Mouse (Mus musculus) lung, embryonic 14.5 days (tissue): Measurements from ENCODE around the gene Snx32. TPM values are rescaled to one million over a fixed set of nuclear protein-coding genes. Genes with fewer than 3 reads are reported as not detected.

Experiments
- ATAC-seq: fragments of 200-750 bp; cut with Nextera tagmentation; 2 replicates; pipeline ENCODE4 v1.8.0; 2017; ENCODE audit warnings: mild to moderate bottlenecking, moderate TSS enrichment, moderate library complexity; ENCODE audit not compliant: insufficient read depth
- DNase-seq: peaks from one replicate; pipeline ENCODE4 v3.0.0-alpha.2; 2015
- H3K27ac ChIP-seq: fragments of 300-500 bp; sonication (generic); 2 replicates; pipeline ENCODE4 v1.5.1; 2014; ENCODE audit warnings: low read depth, mild to moderate bottlenecking, moderate library complexity
- H3K27me3 ChIP-seq: fragments of 300-500 bp; sonication (generic); 2 replicates; pipeline ENCODE4 v1.6.1; 2014; ENCODE audit warnings: low read length, control low read depth; ENCODE audit not compliant: insufficient read depth
- H3K36me3 ChIP-seq: fragments of 300-500 bp; sonication (generic); 2 replicates; pipeline ENCODE4 v1.6.1; 2014; ENCODE audit warnings: control low read depth; ENCODE audit not compliant: insufficient read depth
- H3K4me1 ChIP-seq: fragments of 300-500 bp; sonication (generic); 2 replicates; pipeline ENCODE4 v1.6.1; 2014; ENCODE audit warnings: antibody characterized with exemption, control low read depth; ENCODE audit not compliant: insufficient read depth
- H3K4me2 ChIP-seq: fragments of 300-500 bp; sonication (generic); 2 replicates; pipeline ENCODE4 v1.6.1; 2014; ENCODE audit warnings: mild to moderate bottlenecking
- H3K4me3 ChIP-seq: fragments of 300-500 bp; sonication (generic); 2 replicates; pipeline ENCODE4 v1.5.1; 2014; ENCODE audit warnings: low read depth, low read length
- H3K9ac ChIP-seq: fragments of 300-500 bp; sonication (generic); 2 replicates; pipeline ENCODE4 v1.6.1; 2014
- H3K9me3 ChIP-seq: fragments of 300-500 bp; sonication (generic); 2 replicates; pipeline ENCODE4 v1.6.1; 2016; ENCODE audit warnings: low read depth, low read length, control low read depth
- CTCF ChIP-seq: IDR thresholded peaks from 2 replicates; pipeline ENCODE4 v1.5.1; 2016; ENCODE audit warnings: antibody characterized with exemption, low read depth
- WGBS: fragments of 180-500 bp; shearing (Covaris S2); extraction: QIAGEN DNeasy Blood & Tissue Kit; methylation state at CpG from one replicate; pipeline ENCODE4 v1.1.7; 2014; 5-methylcytosine and 5-hydroxymethylcytosine counted together
- polyA plus RNA-seq: library from polyadenylated mRNA; unstranded; fragments of >200 nt; fragmentation: Nextera tagmentation; extraction: Ambion mirVana; gene quantifications from 2 replicates; pipeline ENCODE4 v1.2.1, GENCODE M21; 2014

Gene Snx32
- polyA plus RNA-seq, 1 experiment from 2014 or later = 6.7 TPM

GRCm38 (mm10) chr19:5456922-5457745, 53.2 kb downstream of the Snx32 start:
- no peaks in the 10 kb centered on the region for H3K27me3 ChIP-seq
- peaks cover 10% of the 10 kb centered on the region for H3K4me1 ChIP-seq
- peak; percentile 89 for ATAC-seq
- H3K9me3 ChIP-seq = no peaks in the 10 kb centered on the region
- DNase-seq = peak; percentile 96
- WGBS = under 1% methylated on average over 70 of the region's 70 CpGs
- H3K9ac ChIP-seq = peak overlapping the region; percentile 78
- H3K36me3 ChIP-seq = peaks cover 14% of the 10 kb centered on the region
- TF ChIP-seq CTCF = no peak; the same call in 1 of the 2 replicates
- peak overlapping the region; percentile 90 for H3K27ac ChIP-seq
- peak overlapping the region; percentile 84 for H3K4me3 ChIP-seq
- peak overlapping the region; percentile 99 for H3K4me2 ChIP-seq

- Histone ChIP-seq H3K27me3 (no peaks in the 10 kb centered on the region), H3K36me3 (peaks cover 10% of the 10 kb centered on the region), H3K4me1 (peaks cover 8% of the 10 kb centered on the region), H3K4me2 (peak overlapping the region; percentile 99), H3K27ac (peak overlapping the region; percentile 90), H3K9me3 (no peaks in the 10 kb centered on the region), H3K9ac (peak overlapping the region; percentile 78), H3K4me3 (peak overlapping the region; percentile 84)
- no peak for TF ChIP-seq CTCF
- ATAC-seq = no peak
- DNase-seq = peak; percentile 62
- WGBS = 2% methylated on average over 26 of the region's 26 CpGs
Measured at GRCm38 (mm10) chr19:5456241-5456921, 54.0 kb downstream of the Snx32 start.

GRCm38 (mm10) chr19:5455568-5455967, 54.8 kb downstream of the Snx32 start:
- no peak for TF ChIP-seq CTCF
- 54% methylated on average over 8 of the region's 8 CpGs for WGBS

GRCm38 (mm10) chr19:5455037-5455436, 55.3 kb downstream of the Snx32 start:
- Histone ChIP-seq H3K9ac (peak overlapping the region; percentile 78; the same call in 1 of the 2 replicates), H3K36me3 (peaks cover 10% of the 10 kb centered on the region), H3K4me3 (peak overlapping the region; percentile 84), H3K9me3 (no peaks in the 10 kb centered on the region), H3K27me3 (peaks cover 9% of the 10 kb centered on the region), H3K27ac (no peak overlapping the region), H3K4me1 (peaks cover 4% of the 10 kb centered on the region), H3K4me2 (peak overlapping the region; percentile 99)
- TF ChIP-seq CTCF = no peak
- ATAC-seq = no peak
- 76% methylated on average over 12 of the region's 12 CpGs for WGBS
- no peak for DNase-seq

More at GRCm38 (mm10) chr19:5455568-5455967, 54.8 kb downstream of the Snx32 start:
- peaks cover 4% of the 10 kb centered on the region for H3K4me1 ChIP-seq
- DNase-seq (peak; percentile 23), ATAC-seq (no peak)
- H3K9ac ChIP-seq = peak overlapping the region; percentile 78
- no peaks in the 10 kb centered on the region for H3K9me3 ChIP-seq
- peak overlapping the region; percentile 99 for H3K4me2 ChIP-seq
- H3K27ac ChIP-seq = peak overlapping the region; percentile 43; the same call in 1 of the 2 replicates
- peaks cover 10% of the 10 kb centered on the region for H3K36me3 ChIP-seq
- H3K27me3 ChIP-seq = 0 out of 2 replicates have a peak, but pooled peaks cover 4% of the 10 kb centered on the region
- peak overlapping the region; percentile 84 for H3K4me3 ChIP-seq

- Histone ChIP-seq H3K27ac (no peak overlapping the region), H3K9me3 (no peaks in the 10 kb centered on the region), H3K4me3 (no peak overlapping the region), H3K4me2 (no peak overlapping the region), H3K36me3 (peaks cover 10% of the 10 kb centered on the region), H3K4me1 (peaks cover 4% of the 10 kb centered on the region; the same call in 1 of the 2 replicates), H3K9ac (no peak overlapping the region), H3K27me3 (peaks cover 42% of the 10 kb centered on the region)
- 69% methylated on average over 6 of the region's 6 CpGs for WGBS
- DNase-seq = no peak
- ATAC-seq = no peak
- 0 out of 2 replicates have a peak, but pooled peaks have one; percentile 11 for TF ChIP-seq CTCF
Measured at GRCm38 (mm10) chr19:5451766-5452165, 58.6 kb downstream of the Snx32 start.

GRCm38 (mm10) chr19:5449673-5450072, 60.7 kb downstream of the Snx32 start:
- no peaks in the 10 kb centered on the region for H3K9me3 ChIP-seq
- peaks cover 8% of the 10 kb centered on the region for H3K36me3 ChIP-seq
- H3K4me1 ChIP-seq = no peaks in the 10 kb centered on the region
- WGBS = 82% methylated on average over 3 of the region's 3 CpGs
- no peak for TF ChIP-seq CTCF
- H3K27ac ChIP-seq = no peak overlapping the region
- H3K27me3 ChIP-seq = peaks cover 45% of the 10 kb centered on the region
- H3K9ac ChIP-seq = no peak overlapping the region
- H3K4me3 ChIP-seq = no peak overlapping the region
- H3K4me2 ChIP-seq = no peak overlapping the region
- ATAC-seq = no peak
- no peak for DNase-seq
